In genomic region chr8:114541132-114541531, GRCm38 (mm10) we compare ENCODE assay signal across 9 mouse cellular contexts.
A peak's percentile ranks its signal among the peaks of the same experiment; 100 is the strongest.
DNase-seq lines count a peak whose midpoint lies in the region; ATAC-seq and TF ChIP-seq lines count a peak whose summit lies in the region.
"Had no signal": no experiment of that assay in that cellular context is flagged by ENCODE, and none has a peak within 500 bp of the region (broad histone marks: within the 10 kb centered on the region; RNA-seq: fewer than 3 reads in every experiment).

No protein-coding gene starts in this region.

- in situ Hi-C loops in ES-E14 (cut with MboI; ENCODE audit: low sequenced_read_pairs in 2 of 2, unreplicated experiment in 2 of 2): no loop called here

- H3K36me3 ChIP-seq in kidney, embryonic 16.5 days (ENCODE audit: insufficient read depth, low read length): no peaks in the 10 kb centered on the region
- H3K36me3 ChIP-seq in ES-E14 (ENCODE audit: control insufficient read depth, insufficient read depth, low read length, poor library complexity, severe bottlenecking): no peaks in the 10 kb centered on the region
- H3K36me3 ChIP-seq: limb, embryonic 13.5 days had no signal

- DNase-seq in kidney, adult 11 months: peak; percentile 38
- DNase-seq in ES-E14 (ENCODE audit: low read depth, low spot score): peak; percentile 12
- peak; percentile 76 for DNase-seq in cerebellum, adult 8-10 months
- DNase-seq in gastrocnemius, postnatal 36 days: peak; percentile 24
- DNase-seq in layer of hippocampus, adult 18-20 months (ENCODE audit: low spot score in 2 of 2): peak; percentile 2 to 55
- peak; percentile 61 for DNase-seq in mesoderm, embryonic 11.5 days (ENCODE audit: low read depth, low spot score)

- no peaks in the 10 kb centered on the region for H3K9me3 ChIP-seq in kidney, embryonic 16.5 days (ENCODE audit: low read length)
- no peaks in the 10 kb centered on the region for H3K9me3 ChIP-seq in ES-E14 (ENCODE audit: control insufficient read depth, insufficient read depth, low read depth, low read length)
- H3K9me3 ChIP-seq: limb, embryonic 13.5 days had no signal

- H3K4me2 ChIP-seq in kidney, embryonic 16.5 days (replicated peaks; ENCODE audit: low read depth, low read length): no peak overlapping the region
- H3K4me2 ChIP-seq: limb, embryonic 13.5 days had no signal

- H3K4me3 ChIP-seq in kidney, embryonic 16.5 days (ENCODE audit: low read length): no peak overlapping the region
- no peak overlapping the region for H3K4me3 ChIP-seq in ES-E14 (ENCODE audit: insufficient read depth in 1 of 2, low read depth in 1 of 2, low read length in 2 of 2, poor library complexity in 1 of 2, severe bottlenecking in 1 of 2)
- H3K4me3 ChIP-seq: limb, embryonic 13.5 days had no signal

- intact Hi-C loops in gastrocnemius, postnatal 36 days (cut with DNase I): loop anchor here (5.0 to 10.0 kb wide), 5 partner anchors 89 to 1896 kb away; no protein-coding TSS in a partner anchor

- 2% methylated on average over 3 of the region's 3 CpGs for WGBS in kidney, embryonic 16.5 days

- no peaks in the 10 kb centered on the region for H3K27me3 ChIP-seq in kidney, embryonic 16.5 days (ENCODE audit: insufficient read depth, low read length)

- no peak overlapping the region for H3K9ac ChIP-seq in kidney, embryonic 16.5 days (replicated peaks; ENCODE audit: low read length)
- H3K9ac ChIP-seq in ES-E14 (ENCODE audit: insufficient read depth, low read depth, low read length, poor library complexity, severe bottlenecking): no peak overlapping the region
- H3K9ac ChIP-seq: limb, embryonic 13.5 days had no signal

- ATAC-seq in kidney, embryonic 16.5 days (ENCODE audit: low FRiP score, low TSS enrichment): no peak
- ATAC-seq in inflammation-experienced regulatory T-cells, adult 6 months: no peak

- no peak overlapping the region for H3K27ac ChIP-seq in kidney, embryonic 16.5 days (ENCODE audit: low read length)
- H3K27ac ChIP-seq in ES-E14 (ENCODE audit: insufficient read depth, low read depth, low read length, poor library complexity, severe bottlenecking): no peak overlapping the region
- H3K27ac ChIP-seq: limb, embryonic 13.5 days had no signal

- H3K4me1 ChIP-seq in kidney, embryonic 16.5 days (ENCODE audit: insufficient read depth, low read length): 0 out of 2 replicates have a peak, but pooled peaks cover 3% of the 10 kb centered on the region
- H3K4me1 ChIP-seq in ES-E14 (ENCODE audit: control insufficient read depth in 2 of 2, insufficient read depth in 2 of 2, low read length in 2 of 2, poor library complexity in 1 of 2): peaks cover 0 to 2% of the 10 kb centered on the region in 2 experiments; a peak in 1 of 4 replicates

TF ChIP-seq in ES-E14, 5 proteins besides CTCF, POLR2A, EP300 and RAD21:
- no peak for TF ChIP-seq ZC3H11A (IDR thresholded peaks at IDR 0.05; ENCODE audit: borderline replicate concordance, low read depth, low read length)
- TF ChIP-seq HCFC1 (IDR thresholded peaks at IDR 0.05; ENCODE audit: borderline replicate concordance, insufficient read depth, low read length): no peak
- no peak for TF ChIP-seq MAFK (IDR thresholded peaks at IDR 0.05; ENCODE audit: insufficient read depth, low read depth, low read length)
- no peak for TF ChIP-seq ZNF384 (IDR thresholded peaks at IDR 0.05; ENCODE audit: low read depth, low read length)
- no peak for TF ChIP-seq CHD2 (IDR thresholded peaks at IDR 0.05; ENCODE audit: low read depth, low read length)

Comparison
In these comparisons a context has a peak if more than half of its experiments do, and no peak if none do; other contexts are left out.
1. DNase-seq: peak in every context shown above with its lines; median percentile 76 in cerebellum, adult 8-10 months; 61 in mesoderm, embryonic 11.5 days; 38 in kidney, adult 11 months; 28 in layer of hippocampus, adult 18-20 months; 24 in gastrocnemius, postnatal 36 days; 12 in ES-E14.